Mouse (Mus musculus) thymus, adult 2 months (tissue): ENCODE data around the gene Actr1a. TPM values are rescaled to one million over a fixed set of nuclear protein-coding genes. Genes with fewer than 3 reads are reported as not detected.
A peak's percentile ranks its signal among the peaks of the same experiment; 100 is the strongest.

Experiments used
- DNase-seq: peaks from one replicate; pipeline ENCODE4 v3.0.0; 2021
- H3K27ac ChIP-seq: fragments of 200-500 bp; 2 replicates; pipeline ENCODE4 v1.5.1; 2012; ENCODE audit warnings: low read length, control low read depth; ENCODE audit not compliant: control insufficient read depth, insufficient read depth
- H3K27me3 ChIP-seq: fragments of 200-500 bp; 2 replicates; pipeline ENCODE4 v1.6.1; 2012; ENCODE audit warnings: mild to moderate bottlenecking, low read length, moderate library complexity, mixed read lengths; ENCODE audit not compliant: control insufficient read depth, insufficient read depth
- H3K36me3 ChIP-seq: fragments of 200-500 bp; 2 replicates; pipeline ENCODE4 v1.6.1; 2012; ENCODE audit warnings: mild to moderate bottlenecking, low read length, moderate library complexity; ENCODE audit not compliant: control insufficient read depth, insufficient read depth
- H3K4me1 ChIP-seq: fragments of 200-500 bp; replicated peaks from 2 replicates; pipeline ENCODE4 v1.6.1; 2012; ENCODE audit warnings: low read length; ENCODE audit not compliant: control insufficient read depth, insufficient read depth
- H3K4me3 ChIP-seq: fragments of 200-500 bp; 2 replicates; pipeline ENCODE4 v1.5.1; 2012; ENCODE audit warnings: mild to moderate bottlenecking, low read length, control low read depth, moderate library complexity; ENCODE audit not compliant: control insufficient read depth, insufficient read depth
- CTCF ChIP-seq: fragments of 200-500 bp; IDR thresholded peaks from 2 replicates; pipeline ENCODE4 v1.5.1; 2012; ENCODE audit warnings: mild to moderate bottlenecking, control low read depth, low read length, moderate library complexity, borderline replicate concordance; ENCODE audit not compliant: control insufficient read depth, poor library complexity, insufficient read depth; ENCODE audit errors: extremely low read depth
- POLR2A ChIP-seq: fragments of 200-500 bp; IDR thresholded peaks from 2 replicates; pipeline ENCODE4 v1.6.1; 2012; ENCODE audit warnings: mild to moderate bottlenecking, low read length, control low read depth, moderate library complexity; ENCODE audit not compliant: control insufficient read depth, poor library complexity, insufficient read depth; ENCODE audit errors: extremely low read depth
- WGBS: fragments of 180-500 bp; shearing (Covaris S2); methylation state at CpG from one replicate; pipeline ENCODE4 v1.1.7; 2018; 5-methylcytosine and 5-hydroxymethylcytosine counted together
- polyA plus RNA-seq: library from polyadenylated mRNA; depleted of rRNA; stranded (reverse); fragments of >200 nt; gene quantifications from 2 replicates; pipeline ENCODE4 v1.2.3, GENCODE M21; 2012

Actr1a gene
- polyA plus RNA-seq, 1 experiment: 164 TPM

- peaks cover 10% of the 10 kb centered on the region for H3K36me3 ChIP-seq
- DNase-seq: no peak
- no peak overlapping the region for H3K27ac ChIP-seq
- H3K4me1 ChIP-seq: peaks cover 15% of the 10 kb centered on the region
- 95% methylated on average over 7 of the region's 7 CpGs for WGBS
- H3K27me3 ChIP-seq: no peaks in the 10 kb centered on the region
- H3K4me3 ChIP-seq: no peak overlapping the region
- TF ChIP-seq CTCF (no peak), POLR2A (no peak)
These were observed 5.0 kb upstream of the Actr1a start for GRCm38 (mm10) chr19:46400558-46400957.

- Histone ChIP-seq H3K36me3 (peaks cover 10% of the 10 kb centered on the region), H3K4me1 (peaks cover 15% of the 10 kb centered on the region), H3K4me3 (no peak overlapping the region), H3K27me3 (no peaks in the 10 kb centered on the region), H3K27ac (no peak overlapping the region)
- 93% methylated on average over 7 of the region's 7 CpGs for WGBS
- no peak for DNase-seq
- TF ChIP-seq CTCF (no peak), POLR2A (no peak)
These were observed 4.3 kb upstream of the Actr1a start for GRCm38 (mm10) chr19:46399886-46400285.

GRCm38 (mm10) chr19:46399372-46399771 is 3.8 kb upstream of the Actr1a start:
- no peaks in the 10 kb centered on the region for H3K27me3 ChIP-seq
- WGBS: 94% methylated on average over 6 of the region's 6 CpGs
- TF ChIP-seq POLR2A (no peak), CTCF (no peak)
- H3K4me3 ChIP-seq: no peak overlapping the region
- no peak overlapping the region for H3K27ac ChIP-seq
- no peak for DNase-seq
- H3K36me3 ChIP-seq: peaks cover 10% of the 10 kb centered on the region
- peaks cover 18% of the 10 kb centered on the region for H3K4me1 ChIP-seq

DNA sequence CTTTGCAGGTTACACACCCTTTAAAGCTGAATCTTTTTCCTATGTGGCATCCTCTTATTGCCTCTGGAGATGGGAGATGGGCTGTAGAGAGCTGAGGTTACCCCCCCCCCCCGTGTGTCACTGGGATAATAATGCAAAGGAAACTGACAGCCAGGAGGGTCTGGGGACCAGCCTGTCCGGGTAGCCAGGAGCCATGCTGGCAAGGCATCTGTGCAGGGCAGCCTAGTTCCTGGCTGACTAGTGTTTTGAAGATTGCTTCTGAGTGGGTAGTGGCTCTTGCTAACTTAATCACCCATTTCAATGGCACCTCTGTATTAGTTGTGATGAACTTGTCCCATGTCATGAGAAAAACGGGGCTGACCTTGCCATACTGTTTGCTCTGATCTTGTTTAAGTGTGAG is 2.9 kb upstream of the Actr1a start:
- no peak for TF ChIP-seq CTCF
- TF ChIP-seq POLR2A: no peak
- H3K4me1 ChIP-seq: peaks cover 23% of the 10 kb centered on the region
- H3K4me3 ChIP-seq: no peak overlapping the region
- H3K27ac ChIP-seq: no peak overlapping the region
- H3K36me3 ChIP-seq: peaks cover 10% of the 10 kb centered on the region
- WGBS: 63% methylated on average over 3 of the region's 3 CpGs
- no peaks in the 10 kb centered on the region for H3K27me3 ChIP-seq
- DNase-seq: no peak

GRCm38 (mm10) chr19:46397436-46398001 is 2.0 kb upstream of the Actr1a start:
- TF ChIP-seq CTCF: no peak
- TF ChIP-seq POLR2A: no peak
- Histone ChIP-seq H3K27ac (peak overlapping the region; percentile 64; the same call in 1 of the 2 replicates), H3K27me3 (no peaks in the 10 kb centered on the region), H3K4me3 (peak overlapping the region; percentile 86), H3K36me3 (peaks cover 4% of the 10 kb centered on the region; the same call in 1 of the 2 replicates), H3K4me1 (peaks cover 23% of the 10 kb centered on the region)
- 2% methylated on average over 19 of the region's 19 CpGs for WGBS
- DNase-seq: peak; percentile 18

- Histone ChIP-seq H3K27me3 (no peaks in the 10 kb centered on the region), H3K27ac (peak within 1 kb of the TSS; percentile 64; the same call in 1 of the 2 replicates), H3K4me1 (peaks cover 23% of the 10 kb centered on the region), H3K36me3 (peaks cover 4% of the 10 kb centered on the region; the same call in 1 of the 2 replicates), H3K4me3 (peak within 1 kb of the TSS; percentile 86)
- peak; percentile 99 for DNase-seq
- TF ChIP-seq CTCF: peak; percentile 64; the same call in 1 of the 2 replicates
- TF ChIP-seq POLR2A: peak; percentile 81
- WGBS: under 1% methylated on average over 57 of the region's 57 CpGs
These were observed 1.3 kb upstream of the Actr1a start, which contains the start of gene Sufu for GRCm38 (mm10) chr19:46396686-46397435. Sufu (plus strand) TSS chr19:46396896.
